Mouse (Mus musculus) left cerebral cortex, postnatal 36 days (tissue): ENCODE data around the gene Gm10722. TPM values are rescaled to one million over a fixed set of nuclear protein-coding genes. Genes with fewer than 3 reads are reported as not detected.
"Not testable (repeated sequence)": the region's sequence is repeated elsewhere in the genome, so short reads cannot be mapped to it uniquely, and the experiment has no call there.

ENCODE experiments used
- DNase-seq, 2 experiments: peaks; one replicate each; pipeline ENCODE4 v3.0.0; 2021 to 2022; ENCODE audit warnings: low spot score in 2 of 2, mixed read lengths in 1 of 2
- intact Hi-C: fragments of 180-260 bp; cut with DNase I; formaldehyde crosslinking; loops from one replicate; pipeline ENCODE4 v1.15.1; 2025
- microRNA-seq: library from miRNA; unstranded; fragments of <30 nt; microRNA quantifications from one replicate; pipeline ENCODE4 v1.2.0, GENCODE M21; 2022
- total RNA-seq, 2 experiments: library from RNA; stranded (reverse); gene quantifications; 2 replicates each; pipeline ENCODE4 v1.2.3; 2021

Gm10722 gene
- total RNA-seq, 2 experiments from 2014 or later = not detected

DNA sequence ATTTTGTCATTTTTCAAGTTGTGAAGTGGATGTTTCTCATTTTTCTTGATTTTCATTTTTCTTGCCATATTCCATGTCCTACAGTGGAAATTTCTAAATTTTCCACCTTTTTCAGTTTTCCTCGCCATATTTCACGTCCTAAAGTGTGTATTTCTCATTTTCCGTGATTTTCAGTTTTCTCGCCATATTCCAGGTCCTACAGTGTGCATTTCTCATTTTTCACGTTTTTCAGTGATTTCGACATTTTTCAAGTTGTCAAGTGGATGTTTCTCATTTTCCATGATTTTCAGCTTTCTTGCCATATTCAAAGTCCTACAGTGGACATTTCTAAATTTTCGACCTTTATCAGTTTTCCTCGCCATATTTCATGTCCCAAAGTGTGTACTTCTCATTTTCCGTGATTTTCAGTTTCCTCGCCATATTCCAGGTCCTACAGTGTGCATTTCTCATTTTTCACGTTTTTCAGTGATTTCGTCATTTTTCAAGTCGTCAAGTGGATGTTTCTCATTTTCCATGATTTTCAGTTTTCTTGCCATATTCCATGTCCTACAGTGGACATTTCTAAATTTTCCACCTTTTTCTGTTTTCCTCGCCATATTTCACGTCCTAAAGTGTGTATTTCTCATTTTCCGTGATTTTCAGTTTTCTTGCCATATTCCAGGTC is 23.4 kb downstream of the Gm10722 start:
- intact Hi-C loops = not testable (repeated sequence)
- peak; percentile 31 to 75 for DNase-seq

DNA sequence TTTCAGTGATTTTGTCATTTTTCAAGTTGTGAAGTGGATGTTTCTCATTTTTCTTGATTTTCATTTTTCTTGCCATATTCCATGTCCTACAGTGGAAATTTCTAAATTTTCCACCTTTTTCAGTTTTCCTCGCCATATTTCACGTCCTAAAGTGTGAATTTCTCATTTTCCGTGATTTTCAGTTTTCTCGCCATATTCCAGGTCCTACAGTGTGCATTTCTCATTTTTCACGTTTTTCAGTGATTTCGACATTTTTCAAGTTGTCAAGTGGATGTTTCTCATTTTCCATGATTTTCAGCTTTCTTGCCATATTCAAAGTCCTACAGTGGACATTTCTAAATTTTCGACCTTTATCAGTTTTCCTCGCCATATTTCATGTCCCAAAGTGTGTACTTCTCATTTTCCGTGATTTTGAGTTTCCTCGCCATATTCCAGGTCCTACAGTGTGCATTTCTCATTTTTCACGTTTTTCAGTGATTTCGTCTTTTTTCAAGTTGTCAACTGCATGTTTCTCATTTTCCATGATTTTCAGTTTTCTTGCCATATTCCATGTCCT is 24.3 kb downstream of the Gm10722 start, which contains the start of gene Gm10717:
Gm10717 (plus strand) TSS at position 506 of the 556 bp plus-strand sequence.
- peak in 1 of 2 experiments; percentile 5 for DNase-seq
- intact Hi-C loops = not testable (repeated sequence)

- intact Hi-C loops = not testable (repeated sequence)
- peak; percentile 18 to 71 for DNase-seq
Observed at GRCm38 (mm10) chr9:3025653-3026052, 24.9 kb downstream of the Gm10722 start.

- not testable (repeated sequence) for DNase-seq
Observed at GRCm38 (mm10) chr9:3026136-3026535, 25.4 kb downstream of the Gm10722 start.

DNA sequence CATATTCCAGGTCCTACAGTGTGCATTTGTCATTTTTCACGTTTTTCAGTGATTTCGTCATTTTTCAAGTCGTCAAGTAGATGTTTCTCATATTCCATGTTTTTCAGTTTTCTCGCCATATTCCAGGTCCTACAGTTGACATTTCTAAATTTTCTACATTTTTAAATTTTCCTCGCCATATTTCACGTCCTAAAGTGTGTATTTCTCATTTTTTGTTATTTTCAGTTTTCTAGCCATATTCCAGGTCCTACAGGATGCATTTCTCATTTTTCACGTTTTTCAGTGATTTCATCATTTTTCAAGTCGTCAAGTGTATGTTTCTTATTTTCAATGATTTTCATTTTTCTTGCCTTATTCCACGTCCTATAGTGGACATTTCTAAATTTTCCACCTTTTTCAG is 26.0 kb downstream of the Gm10722 start:
- intact Hi-C loops, DNase-seq: not testable (repeated sequence)

More at GRCm38 (mm10) chr9:3026136-3026535, 25.4 kb downstream of the Gm10722 start:
- intact Hi-C loops = not testable (repeated sequence)

GRCm38 (mm10) chr9:3027200-3027599 is 26.5 kb downstream of the Gm10722 start:
- intact Hi-C loops, DNase-seq: not testable (repeated sequence)

- peak in 1 of 2 experiments; percentile 6 for DNase-seq
- intact Hi-C loops = not testable (repeated sequence)
Observed at GRCm38 (mm10) chr9:3029276-3030000, 28.7 kb downstream of the Gm10722 start.

GRCm38 (mm10) chr9:3030677-3031318 is 30.1 kb downstream of the Gm10722 start:
- DNase-seq, intact Hi-C loops: not testable (repeated sequence)

DNA sequence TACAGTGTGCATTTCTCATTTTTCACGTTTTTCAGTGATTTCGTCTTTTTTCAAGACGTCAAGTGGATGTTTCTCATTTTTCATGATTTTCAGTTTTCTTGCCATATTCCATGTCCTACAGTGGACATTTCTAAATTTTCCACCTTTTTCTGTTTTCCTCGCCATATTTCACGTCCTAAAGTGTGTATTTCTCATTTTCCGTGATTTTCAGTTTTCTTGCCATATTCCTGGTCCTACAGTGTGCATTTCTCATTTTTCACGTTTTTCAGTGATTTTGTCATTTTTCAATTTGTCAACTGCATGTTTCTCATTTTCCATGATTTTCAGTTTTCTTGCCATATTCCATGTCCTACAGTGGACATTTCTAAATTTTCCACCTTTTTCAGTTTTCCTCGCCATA is 33.6 kb downstream of the Gm10722 start, which contains the start of gene Gm17535:
Gm17535 (plus strand) TSS at position 301 of the 400 bp plus-strand sequence.
- intact Hi-C loops, DNase-seq: not testable (repeated sequence)

DNA sequence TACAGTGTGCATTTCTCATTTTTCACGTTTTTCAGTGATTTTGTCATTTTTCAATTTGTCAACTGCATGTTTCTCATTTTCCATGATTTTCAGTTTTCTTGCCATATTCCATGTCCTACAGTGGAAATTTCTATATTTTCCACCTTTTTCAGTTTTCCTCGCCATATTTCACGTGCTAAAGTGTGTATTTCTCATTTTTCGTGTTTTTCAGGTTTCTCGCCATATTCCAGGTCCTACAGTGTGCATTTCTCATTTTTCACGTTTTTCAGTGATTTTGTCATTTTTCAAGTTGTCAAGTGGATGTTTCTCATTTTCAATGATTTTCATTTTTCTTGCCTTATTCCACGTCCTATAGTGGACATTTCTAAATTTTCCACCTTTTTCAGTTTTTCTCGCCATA is 35.9 kb downstream of the Gm10722 start, which contains the start of gene Gm10715:
Gm10715 (plus strand) TSS at position 301 of the 400 bp plus-strand sequence.
- intact Hi-C loops, DNase-seq: not testable (repeated sequence)

GRCm38 (mm10) chr9:3038161-3038560 is 37.4 kb downstream of the Gm10722 start:
- DNase-seq, intact Hi-C loops: not testable (repeated sequence)

Small RNA genes within 50 kb of the gene (microRNA-seq; reads per million reads assigned to microRNA genes)
- gene Mir101c = not detected

Other genes with a start within 250 kb of the Gm10722 start
- not detected for gene Gm11168, start 2.4 kb downstream of the Gm10722 start, total RNA-seq
- not detected for gene Gm10721, start 12.2 kb downstream of the Gm10722 start, total RNA-seq
- gene Gm10720, start 14.7 kb downstream of the Gm10722 start, total RNA-seq = not detected
- under 1 TPM in 1 of 2 experiments, not detected in 1; 0.93 TPM for gene Gm10719, start 16.5 kb downstream of the Gm10722 start, total RNA-seq
- 1 to 10 TPM in 1 of 2 experiments, under 1 TPM in 1; 0.84 to 1.1 TPM for gene Gm10718, start 22.6 kb downstream of the Gm10722 start, total RNA-seq
- gene Gm10717, start 24.5 kb downstream of the Gm10722 start, total RNA-seq = not detected
- not detected for gene Gm17535, start 33.7 kb downstream of the Gm10722 start, total RNA-seq
- gene Gm10715, start 36.0 kb downstream of the Gm10722 start, total RNA-seq = not detected